Mouse (Mus musculus): ENCODE measurements around the gene Ror2. TPM values are rescaled to one million over a fixed set of nuclear protein-coding genes. Genes with fewer than 3 reads are reported as not detected.

The Ror2 gene
- polyA plus RNA-seq, 1 experiment from 2014 or later, result 23.6 TPM

DNA sequence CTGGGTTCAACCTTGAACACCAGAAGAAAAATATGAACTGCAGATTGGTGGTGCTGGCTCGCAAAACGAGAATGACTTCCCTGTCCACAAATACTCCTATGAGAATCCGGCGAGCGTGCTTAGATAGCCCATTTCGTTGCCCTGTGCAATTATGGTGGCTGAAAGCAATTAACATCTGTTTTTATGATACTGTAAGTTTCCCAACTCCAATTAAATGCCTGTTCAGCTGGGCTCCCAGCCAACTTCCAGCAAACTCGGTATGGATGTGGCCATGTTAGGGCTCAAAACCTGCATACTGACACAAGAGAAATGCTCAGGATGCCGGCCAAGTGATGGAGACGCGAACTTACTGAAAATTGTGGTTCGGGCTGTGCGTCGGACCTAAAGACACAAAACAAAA lies 155.4 kb downstream of the Ror2 start:
- Histone ChIP-seq H3K9me3 (no peaks in the 10 kb centered on the region), H3K27ac (replicated peaks) (no peak overlapping the region), H3K36me3 (replicated peaks) (peaks cover 28% of the 10 kb centered on the region), H3K4me3 (no peak overlapping the region), H3K4me1 (peaks cover 18% of the 10 kb centered on the region), H3K27me3 (replicated peaks; ENCODE audit: low read depth, poor library complexity, severe bottlenecking) (no peaks in the 10 kb centered on the region)
- DNase-seq (ENCODE audit: low spot score), result no peak
- WGBS, result 92% methylated on average over 13 of the region's 13 CpGs

DNA sequence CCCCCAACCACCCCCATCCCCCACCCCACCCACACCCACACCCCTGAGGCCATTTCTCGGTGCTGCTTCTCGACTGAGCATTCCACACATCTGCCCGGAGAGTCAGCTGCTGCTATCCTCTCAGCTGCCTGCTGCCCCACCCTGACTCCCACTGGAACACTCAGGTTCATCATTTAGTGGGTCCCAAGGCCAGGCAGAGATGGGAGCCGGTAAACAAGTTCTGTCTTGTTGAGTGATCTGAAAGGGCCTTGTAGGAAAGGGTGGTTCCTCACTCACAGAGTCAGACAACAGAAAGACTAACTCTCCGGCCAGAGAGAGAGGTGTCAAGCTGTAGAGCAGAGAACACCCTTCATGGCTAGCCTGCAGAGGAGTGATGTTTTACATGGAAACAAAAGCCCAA lies 155.9 kb downstream of the Ror2 start:
- no peak for DNase-seq (ENCODE audit: low spot score)
- no peaks in the 10 kb centered on the region for H3K9me3 ChIP-seq
- no peak overlapping the region for H3K27ac ChIP-seq (replicated peaks)
- WGBS, result 70% methylated on average over 5 of the region's 5 CpGs
- H3K4me3 ChIP-seq, result no peak overlapping the region
- peaks cover 28% of the 10 kb centered on the region for H3K36me3 ChIP-seq (replicated peaks)
- no peaks in the 10 kb centered on the region for H3K27me3 ChIP-seq (replicated peaks; ENCODE audit: low read depth, poor library complexity, severe bottlenecking)
- H3K4me1 ChIP-seq, result peaks cover 18% of the 10 kb centered on the region

- Histone ChIP-seq H3K4me3 (no peak overlapping the region), H3K27me3 (replicated peaks; ENCODE audit: low read depth, poor library complexity, severe bottlenecking) (no peaks in the 10 kb centered on the region), H3K4me1 (peaks cover 12% of the 10 kb centered on the region), H3K9me3 (no peaks in the 10 kb centered on the region), H3K36me3 (replicated peaks) (peaks cover 29% of the 10 kb centered on the region), H3K27ac (replicated peaks) (no peak overlapping the region)
- WGBS, result 82% methylated on average over 5 of the region's 5 CpGs
- DNase-seq (ENCODE audit: low spot score), result no peak
Observed at GRCm38 (mm10) chr13:53125627-53126026, 160.3 kb downstream of the Ror2 start.

DNA sequence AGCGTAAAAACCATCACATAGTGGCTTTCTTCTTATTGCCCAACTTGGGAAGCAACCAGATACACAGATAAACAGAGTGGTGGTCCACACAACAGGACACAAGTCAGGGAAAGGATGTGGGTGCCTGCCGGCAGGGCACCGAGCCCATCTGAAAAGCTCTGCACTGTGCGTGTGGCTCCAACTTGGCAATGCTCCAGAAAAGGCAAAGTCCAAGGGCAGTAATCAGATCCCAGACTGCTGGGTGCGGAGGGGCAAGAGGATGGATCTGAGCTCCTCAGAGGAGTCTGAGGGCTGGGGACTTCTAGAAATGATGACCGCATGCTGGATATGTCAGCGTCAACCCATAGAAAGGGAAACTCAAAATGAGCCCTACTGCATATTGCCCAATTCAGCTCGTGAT lies 163.8 kb downstream of the Ror2 start:
- no peak for DNase-seq (ENCODE audit: low spot score)
- 92% methylated on average over 8 of the region's 8 CpGs for WGBS

GRCm38 (mm10) chr13:53120906-53121305 lies 165.0 kb downstream of the Ror2 start:
- no peaks in the 10 kb centered on the region for H3K9me3 ChIP-seq
- WGBS, result 37% methylated on average over 11 of the region's 11 CpGs
- H3K4me3 ChIP-seq, result no peak overlapping the region
- no peaks in the 10 kb centered on the region for H3K27me3 ChIP-seq (replicated peaks; ENCODE audit: low read depth, poor library complexity, severe bottlenecking)
- peaks cover 20% of the 10 kb centered on the region for H3K4me1 ChIP-seq
- peak overlapping the region; percentile 59 for H3K27ac ChIP-seq (replicated peaks)
- peak; percentile 44 for DNase-seq (ENCODE audit: low spot score)
- peaks cover 53% of the 10 kb centered on the region for H3K36me3 ChIP-seq (replicated peaks)

More for the DNA sequence above, 163.8 kb downstream of the Ror2 start:
- H3K36me3 ChIP-seq (replicated peaks), result peaks cover 44% of the 10 kb centered on the region
- no peaks in the 10 kb centered on the region for H3K27me3 ChIP-seq (replicated peaks; ENCODE audit: low read depth, poor library complexity, severe bottlenecking)
- peaks cover 20% of the 10 kb centered on the region for H3K4me1 ChIP-seq
- H3K27ac ChIP-seq (replicated peaks), result no peak overlapping the region
- no peaks in the 10 kb centered on the region for H3K9me3 ChIP-seq
- H3K4me3 ChIP-seq, result no peak overlapping the region

GRCm38 (mm10) chr13:53119586-53120426 lies 166.1 kb downstream of the Ror2 start:
- Histone ChIP-seq H3K27me3 (replicated peaks; ENCODE audit: low read depth, poor library complexity, severe bottlenecking) (no peaks in the 10 kb centered on the region), H3K36me3 (replicated peaks) (peaks cover 60% of the 10 kb centered on the region), H3K4me1 (peaks cover 20% of the 10 kb centered on the region), H3K9me3 (no peaks in the 10 kb centered on the region), H3K27ac (replicated peaks) (peak overlapping the region; percentile 58), H3K4me3 (no peak overlapping the region)
- 30% methylated on average over 10 of the region's 10 CpGs for whole genome bisulfite sequencing
- peak; percentile 90 for DNase-seq (ENCODE audit: low spot score)

DNA sequence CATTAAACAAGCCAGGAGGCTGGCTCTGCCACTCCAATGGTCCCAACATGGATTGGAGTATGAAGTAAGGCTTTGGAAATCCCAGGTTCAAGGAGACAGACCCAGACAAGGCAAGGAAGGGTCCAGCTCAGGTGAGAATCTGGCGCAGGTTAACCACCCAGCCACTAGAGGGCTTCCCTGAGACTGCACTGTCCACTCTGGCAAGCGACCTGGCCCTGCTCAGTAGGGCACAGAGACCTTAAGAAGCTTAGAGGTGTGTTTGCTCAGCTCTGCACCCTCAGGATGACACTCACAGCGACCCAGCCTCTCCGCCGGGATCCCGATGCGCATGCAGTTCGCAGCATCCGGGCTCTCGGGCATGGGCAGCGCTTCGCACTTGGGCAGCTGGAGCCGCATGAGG lies 167.5 kb downstream of the Ror2 start:
- Histone ChIP-seq H3K9me3 (no peaks in the 10 kb centered on the region), H3K27ac (replicated peaks) (no peak overlapping the region), H3K36me3 (replicated peaks) (peaks cover 59% of the 10 kb centered on the region), H3K4me1 (peaks cover 20% of the 10 kb centered on the region), H3K27me3 (replicated peaks; ENCODE audit: low read depth, poor library complexity, severe bottlenecking) (no peaks in the 10 kb centered on the region), H3K4me3 (no peak overlapping the region)
- DNase-seq (ENCODE audit: low spot score), result no peak
- 81% methylated on average over 13 of the region's 13 CpGs for WGBS

DNA sequence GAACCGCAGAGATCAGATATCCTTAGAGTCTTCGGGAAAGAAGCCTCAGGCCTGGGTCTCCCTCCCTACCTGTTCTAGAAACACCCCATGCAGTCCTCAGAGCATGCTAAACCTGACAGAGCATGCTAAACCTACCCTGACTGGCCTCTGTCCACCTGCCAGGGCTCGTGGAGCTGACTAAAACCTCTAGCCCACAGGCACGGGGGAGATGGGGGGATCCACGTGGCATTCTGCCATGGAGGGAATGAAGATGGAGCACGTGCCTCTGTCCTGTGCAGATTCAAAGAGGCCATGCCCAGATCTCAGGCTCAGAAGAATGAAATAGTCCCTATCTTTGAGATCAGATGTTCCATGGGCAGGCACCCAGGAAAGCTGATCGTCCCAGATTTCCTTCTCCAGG lies 168.0 kb downstream of the Ror2 start:
- Histone ChIP-seq H3K4me3 (no peak overlapping the region), H3K9me3 (no peaks in the 10 kb centered on the region), H3K27ac (replicated peaks) (no peak overlapping the region), H3K27me3 (replicated peaks; ENCODE audit: low read depth, poor library complexity, severe bottlenecking) (no peaks in the 10 kb centered on the region), H3K4me1 (peaks cover 20% of the 10 kb centered on the region), H3K36me3 (replicated peaks) (peaks cover 61% of the 10 kb centered on the region)
- no peak for DNase-seq (ENCODE audit: low spot score)
- whole genome bisulfite sequencing, result 88% methylated on average over 7 of the region's 7 CpGs

GRCm38 (mm10) chr13:53110249-53110578 lies 175.7 kb downstream of the Ror2 start:
- Histone ChIP-seq H3K9me3 (no peaks in the 10 kb centered on the region), H3K4me1 (peaks cover 7% of the 10 kb centered on the region), H3K27ac (replicated peaks) (no peak overlapping the region; the same call in 1 of the 2 replicates), H3K27me3 (replicated peaks; ENCODE audit: low read depth, poor library complexity, severe bottlenecking) (no peaks in the 10 kb centered on the region), H3K36me3 (replicated peaks) (peaks cover 47% of the 10 kb centered on the region), H3K4me3 (no peak overlapping the region)
- no peak for DNase-seq (ENCODE audit: low spot score)
- 87% methylated on average over 16 of the region's 16 CpGs for WGBS

DNA sequence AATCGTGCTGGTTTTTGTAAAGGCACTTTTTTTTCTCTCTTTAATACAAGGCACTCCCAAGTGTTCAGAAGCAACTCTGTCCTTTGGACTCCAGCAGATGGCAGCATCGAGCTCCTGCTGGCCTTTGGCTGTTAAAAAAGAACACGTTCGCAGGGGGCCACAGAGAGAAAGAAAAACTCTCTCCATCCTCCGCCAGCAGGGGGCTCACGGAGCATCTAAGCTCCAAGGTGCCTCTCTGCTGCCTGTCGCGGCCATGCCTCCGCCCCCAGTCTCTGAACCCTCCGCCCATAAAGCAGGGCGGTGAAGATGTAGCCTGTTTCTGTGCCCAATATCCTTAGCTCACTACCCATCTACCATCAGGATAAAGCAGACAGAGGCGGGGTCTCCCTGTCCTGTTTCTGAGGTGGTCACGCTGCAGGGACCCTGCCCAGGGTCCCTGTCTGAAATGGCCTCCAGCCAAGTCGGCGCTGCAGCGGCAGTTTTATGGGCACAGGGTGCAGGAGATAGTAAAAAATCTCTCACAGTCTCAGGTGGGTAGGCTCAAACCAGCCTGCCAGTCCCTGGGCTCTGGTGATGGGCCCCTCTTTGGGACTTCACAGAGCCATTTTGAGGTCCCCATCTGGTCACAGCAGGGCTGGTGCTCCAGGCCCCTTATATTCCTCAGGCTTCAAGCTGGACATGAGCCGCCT lies 176.2 kb downstream of the Ror2 start:
- Histone ChIP-seq H3K4me3 (peak overlapping the region; percentile 32; the same call in 1 of the 2 replicates), H3K27me3 (replicated peaks; ENCODE audit: low read depth, poor library complexity, severe bottlenecking) (no peaks in the 10 kb centered on the region), H3K36me3 (replicated peaks) (peaks cover 42% of the 10 kb centered on the region), H3K9me3 (no peaks in the 10 kb centered on the region), H3K27ac (replicated peaks) (0 out of 2 replicates have a peak overlapping the region, but pooled peaks have one; percentile 14), H3K4me1 (peaks cover 7% of the 10 kb centered on the region)
- DNase-seq (ENCODE audit: low spot score), result peak; percentile 94
- WGBS, result 28% methylated on average over 17 of the region's 17 CpGs

- DNase-seq (ENCODE audit: low spot score), result no peak
- no peak overlapping the region for H3K27ac ChIP-seq (replicated peaks)
- 88% methylated on average over 13 of the region's 13 CpGs for WGBS
Observed at GRCm38 (mm10) chr13:53106676-53107075, 179.2 kb downstream of the Ror2 start.

DNA sequence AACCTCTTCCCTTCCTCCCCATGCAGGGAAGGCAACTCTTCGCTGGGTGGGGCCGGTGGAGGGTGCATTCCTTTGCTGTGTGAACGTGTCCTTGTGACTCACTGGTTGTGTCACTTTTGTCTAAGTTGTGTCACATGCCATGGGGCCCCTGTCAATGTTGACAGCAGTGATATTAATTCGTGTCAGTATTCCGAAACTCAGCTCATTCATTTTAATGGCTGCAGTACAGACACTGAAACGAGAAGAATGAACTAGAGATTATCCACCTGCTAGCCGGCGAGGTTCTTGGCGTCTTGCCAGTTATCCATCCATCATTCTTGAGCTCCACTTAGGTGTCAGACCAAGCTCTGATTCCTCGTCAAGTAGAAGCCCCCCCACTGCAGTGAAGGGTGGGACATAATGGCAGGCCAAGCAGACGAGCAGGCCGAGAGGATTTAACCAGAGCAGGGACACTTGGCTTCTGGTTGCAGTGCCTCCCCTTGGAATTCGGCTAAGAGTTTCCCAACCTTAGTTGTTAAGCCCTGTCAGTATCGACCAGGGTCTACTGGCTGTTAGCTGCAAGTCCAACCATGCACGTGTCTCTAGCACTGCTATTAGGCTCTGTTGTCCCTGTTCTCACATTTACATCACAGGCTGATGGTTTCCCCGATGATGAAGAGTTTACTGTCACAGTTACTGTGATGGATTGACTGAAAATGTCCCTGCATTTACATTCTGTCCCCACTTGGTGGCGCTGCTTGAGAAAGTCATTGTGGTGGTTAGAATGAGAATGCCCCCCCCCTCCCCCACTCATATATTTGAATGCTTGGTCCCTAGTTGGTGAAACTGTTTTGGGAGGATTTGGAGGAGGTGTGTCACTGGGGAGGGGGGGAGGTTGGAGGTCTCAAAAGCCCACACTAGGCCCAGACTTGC lies 185.9 kb downstream of the Ror2 start:
- H3K9me3 ChIP-seq, result no peaks in the 10 kb centered on the region
- H3K4me3 ChIP-seq, result no peak overlapping the region
- no peak for DNase-seq (ENCODE audit: low spot score)
- no peak overlapping the region for H3K27ac ChIP-seq (replicated peaks)
- no peaks in the 10 kb centered on the region for H3K36me3 ChIP-seq (replicated peaks)
- WGBS, result 69% methylated on average over 17 of the region's 17 CpGs
- H3K4me1 ChIP-seq, result peaks cover 6% of the 10 kb centered on the region
- H3K27me3 ChIP-seq (replicated peaks; ENCODE audit: low read depth, poor library complexity, severe bottlenecking), result peaks cover 14% of the 10 kb centered on the region

More at GRCm38 (mm10) chr13:53106676-53107075, 179.2 kb downstream of the Ror2 start:
- Histone ChIP-seq H3K36me3 (replicated peaks) (peaks cover 28% of the 10 kb centered on the region), H3K9me3 (no peaks in the 10 kb centered on the region), H3K4me3 (no peak overlapping the region), H3K4me1 (peaks cover 7% of the 10 kb centered on the region), H3K27me3 (replicated peaks; ENCODE audit: low read depth, poor library complexity, severe bottlenecking) (no peaks in the 10 kb centered on the region)

Data from embryonic facial prominence, embryonic 10.5 days (tissue).